Mouse (Mus musculus) ES-Bruce4 (cell line): ENCODE results near the gene Fam47e.

Experiments
- CTCF ChIP-seq: IDR thresholded peaks from one replicate; pipeline ENCODE4 v1.8.1; 2011; ENCODE audit warnings: low read depth, low read length
- POLR2A ChIP-seq: IDR thresholded peaks from one replicate; pipeline ENCODE4 v1.8.1; 2011; ENCODE audit warnings: low read length; ENCODE audit not compliant: insufficient read depth

GRCm38 (mm10) chr5:92552611-92553010 lies 2.3 kb upstream of the Fam47e start:
- TF ChIP-seq CTCF (no peak), POLR2A (no peak)
